15 mouse cellular contexts compared by ENCODE assay signal in genomic region chr2:71865022-71865421, GRCm38 (mm10). TPM values are rescaled to one million over a fixed set of nuclear protein-coding genes. Genes with fewer than 3 reads are reported as not detected.
DNase-seq lines count a peak whose midpoint lies in the region; ATAC-seq and TF ChIP-seq lines count a peak whose summit lies in the region.
"Had no signal": no experiment of that assay in that cellular context is flagged by ENCODE, and none has a peak within 500 bp of the region (broad histone marks: within the 10 kb centered on the region; RNA-seq: fewer than 3 reads in every experiment).

No protein-coding gene starts in this region.

- no peak overlapping the region for H3K9ac ChIP-seq in intestine, embryonic 15.5 days
- H3K9ac ChIP-seq: hindbrain, embryonic 15.5 days; liver, embryonic 13.5 days; midbrain, embryonic 12.5 days had no signal

- no peaks in the 10 kb centered on the region for H3K9me3 ChIP-seq in intestine, embryonic 15.5 days
- H3K9me3 ChIP-seq: hindbrain, embryonic 15.5 days; liver, embryonic 13.5 days; midbrain, embryonic 12.5 days had no signal

- no peaks in the 10 kb centered on the region for H3K36me3 ChIP-seq in thymus, adult 2 months (ENCODE audit: control insufficient read depth, insufficient read depth, low read length)
- no peaks in the 10 kb centered on the region for H3K36me3 ChIP-seq in intestine, embryonic 15.5 days
- H3K36me3 ChIP-seq: hindbrain, embryonic 15.5 days; liver, embryonic 13.5 days; midbrain, embryonic 12.5 days had no signal

- peaks cover 34% of the 10 kb centered on the region for H3K4me1 ChIP-seq in thymus, adult 2 months (replicated peaks; ENCODE audit: control insufficient read depth, insufficient read depth, low read length)
- 0 out of 2 replicates have a peak, but pooled peaks cover 3% of the 10 kb centered on the region for H3K4me1 ChIP-seq in intestine, embryonic 15.5 days (replicated peaks)
- H3K4me1 ChIP-seq: hindbrain, embryonic 15.5 days; midbrain, embryonic 12.5 days had no signal

- H3K27me3 ChIP-seq in thymus, adult 2 months (ENCODE audit: control insufficient read depth, insufficient read depth, low read length): no peaks in the 10 kb centered on the region
- no peaks in the 10 kb centered on the region for H3K27me3 ChIP-seq in intestine, embryonic 15.5 days (replicated peaks)
- H3K27me3 ChIP-seq: hindbrain, embryonic 15.5 days; liver, embryonic 13.5 days had no signal

- no peak overlapping the region for H3K4me3 ChIP-seq in thymus, adult 2 months (ENCODE audit: control insufficient read depth, insufficient read depth, low read length)
- no peak overlapping the region for H3K4me3 ChIP-seq in intestine, embryonic 15.5 days (replicated peaks)
- H3K4me3 ChIP-seq: hindbrain, embryonic 15.5 days; liver, embryonic 13.5 days; midbrain, embryonic 12.5 days had no signal

- WGBS in thymus, adult 2 months: 84% methylated on average over 3 of the region's 3 CpGs
- WGBS in intestine, embryonic 15.5 days: 36% methylated on average over 3 of the region's 3 CpGs

- no peak for ATAC-seq in intestine, embryonic 15.5 days

- H3K27ac ChIP-seq in thymus, adult 2 months (ENCODE audit: control insufficient read depth, insufficient read depth, low read length): peak overlapping the region; percentile 38; the same call in 1 of the 2 replicates
- no peak overlapping the region for H3K27ac ChIP-seq in intestine, embryonic 15.5 days
- H3K27ac ChIP-seq: hindbrain, embryonic 15.5 days; liver, embryonic 13.5 days; midbrain, embryonic 12.5 days had no signal

- intact Hi-C loops in left cerebral cortex, postnatal 36 days (cut with DNase I): no loop called here

- no peak for TF ChIP-seq POLR2A in thymus, adult 2 months (IDR thresholded peaks at IDR 0.05; ENCODE audit: control insufficient read depth, extremely low read depth, insufficient read depth, low read length, poor library complexity)

- H3K4me2 ChIP-seq in intestine, embryonic 15.5 days (replicated peaks): no peak overlapping the region
- H3K4me2 ChIP-seq: hindbrain, embryonic 15.5 days; liver, embryonic 13.5 days; midbrain, embryonic 12.5 days had no signal

- TF ChIP-seq CTCF in thymus, adult 2 months (IDR thresholded peaks at IDR 0.05; ENCODE audit: borderline replicate concordance, control insufficient read depth, extremely low read depth, insufficient read depth, low read length, poor library complexity): no peak

- DNase-seq in thymus, adult 2 months: no peak
- no peak for DNase-seq in thymus, postnatal 4 days
- peak; percentile 73 to 86 for DNase-seq in frontal cortex, postnatal 36 days (ENCODE audit: low spot score in 2 of 2)
- peak; percentile 69 to 81 for DNase-seq in left cerebral cortex, postnatal 36 days (ENCODE audit: low spot score in 2 of 2)
- DNase-seq in embryo, embryonic 10.5 days (ENCODE audit: low spot score): no peak
- no peak for DNase-seq in urinary bladder, adult 2 months (ENCODE audit: low spot score)
- no peak for DNase-seq in urinary bladder, postnatal 4 days (ENCODE audit: low spot score in 2 of 2)
- DNase-seq: adrenal gland, postnatal 14 days; cerebellum, adult 18-20 months; liver, embryonic 13.5 days; lung, postnatal 14 days; thymus, postnatal 14 days had no signal

RNA-seq across cellular contexts. Expression of gene Pdk1, which starts 8.0 kb away (rescaled TPM):
- polyA plus RNA-seq in thymus, adult 2 months (2012; rRNA removed): 43.7 and 50.6 TPM in 2 replicates
- total RNA-seq in left cerebral cortex, postnatal 36 days (2021): 10 to 100 TPM; 45.1 to 49.7 TPM
- 26.4 and 28.3 TPM in 2 replicates for polyA plus RNA-seq in urinary bladder, adult 2 months (2012; rRNA removed)
- polyA plus RNA-seq in intestine, embryonic 15.5 days (2015; fragmentation: Nextera tagmentation; extraction: Ambion mirVana): 66.8 and 78.3 TPM in 2 replicates

Comparison
In these comparisons a context has a peak if more than half of its experiments do, and no peak if none do; other contexts are left out.
1. DNase-seq: peak in frontal cortex, postnatal 36 days (2 of 2) and left cerebral cortex, postnatal 36 days (2 of 2); none in thymus, adult 2 months (single experiment), thymus, postnatal 4 days (single experiment), embryo, embryonic 10.5 days (single experiment), urinary bladder, adult 2 months (single experiment) and urinary bladder, postnatal 4 days (0 of 2).